Mouse (Mus musculus): Measurements from ENCODE around the gene Kctd17.

DNA sequence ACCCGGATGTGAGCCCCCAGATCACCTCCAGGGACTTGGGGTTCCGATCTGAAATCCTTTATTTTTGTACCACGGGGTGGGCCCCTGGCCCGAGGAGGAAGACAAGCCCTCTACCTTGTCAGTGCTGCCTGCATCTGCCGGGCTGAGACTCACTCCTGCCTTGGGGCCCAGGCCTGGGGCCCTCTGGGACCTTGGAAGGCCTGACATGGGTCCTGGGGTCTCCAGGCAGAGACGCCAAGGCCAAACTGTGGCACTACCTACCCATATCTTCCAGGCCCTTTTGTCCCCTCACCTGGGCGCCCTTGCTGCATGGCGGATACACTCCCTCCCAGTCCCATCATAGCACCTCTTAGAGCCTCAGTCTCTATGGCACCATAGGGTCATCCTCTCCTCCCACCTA, 10.1 kb downstream of the Kctd17 start:
- TF ChIP-seq CTCF (IDR thresholded peaks at IDR 0.05; ENCODE audit: extremely low read depth, insufficient read length, insufficient replicate concordance, low read depth, low read length) (no peak), POLR2A (IDR thresholded peaks at IDR 0.05; ENCODE audit: low read depth, low read length) (no peak)

Measured in small intestine, adult 2 months (tissue).